Mouse (Mus musculus): ENCODE data around the gene Kcnb1. TPM values are rescaled to one million over a fixed set of nuclear protein-coding genes. Genes with fewer than 3 reads are reported as not detected.

Kcnb1 gene
- polyA plus RNA-seq, 1 experiment: not detected

GRCm38 (mm10) chr2:167181096-167181495 is 8.9 kb downstream of the Kcnb1 start:
- H3K27me3 ChIP-seq (ENCODE audit: control insufficient read depth): peaks cover 10% of the 10 kb centered on the region

GRCm38 (mm10) chr2:167179301-167179700 is 10.7 kb downstream of the Kcnb1 start:
- Histone ChIP-seq H3K9me3 (ENCODE audit: control insufficient read depth, low read length) (no peaks in the 10 kb centered on the region; the same call in 1 of the 2 replicates), H3K4me3 (replicated peaks) (no peak overlapping the region), H3K4me1 (ENCODE audit: control insufficient read depth) (no peaks in the 10 kb centered on the region), H3K36me3 (ENCODE audit: control insufficient read depth) (no peaks in the 10 kb centered on the region), H3K27me3 (ENCODE audit: control insufficient read depth) (no peaks in the 10 kb centered on the region)
- TF ChIP-seq TAL1 (IDR thresholded peaks at IDR 0.05; ENCODE audit: low read length) (no peak), GATA1 (IDR thresholded peaks at IDR 0.05; ENCODE audit: low read length) (no peak)

More at GRCm38 (mm10) chr2:167181096-167181495, 8.9 kb downstream of the Kcnb1 start:
- Histone ChIP-seq H3K4me3 (replicated peaks) (no peak overlapping the region), H3K4me1 (ENCODE audit: control insufficient read depth) (no peaks in the 10 kb centered on the region), H3K36me3 (ENCODE audit: control insufficient read depth) (no peaks in the 10 kb centered on the region), H3K9me3 (ENCODE audit: control insufficient read depth, low read length) (no peaks in the 10 kb centered on the region; the same call in 1 of the 2 replicates)
- no peak for TF ChIP-seq GATA1 (IDR thresholded peaks at IDR 0.05; ENCODE audit: low read length)

GRCm38 (mm10) chr2:167177231-167177641 is 12.7 kb downstream of the Kcnb1 start:
- Histone ChIP-seq H3K27me3 (ENCODE audit: control insufficient read depth) (no peaks in the 10 kb centered on the region), H3K4me1 (ENCODE audit: control insufficient read depth) (no peaks in the 10 kb centered on the region), H3K9me3 (ENCODE audit: control insufficient read depth, low read length) (no peaks in the 10 kb centered on the region), H3K4me3 (replicated peaks) (no peak overlapping the region), H3K36me3 (ENCODE audit: control insufficient read depth) (no peaks in the 10 kb centered on the region)
- TF ChIP-seq GATA1 (IDR thresholded peaks at IDR 0.05; ENCODE audit: low read length): no peak

- Histone ChIP-seq H3K27me3 (ENCODE audit: control insufficient read depth) (no peaks in the 10 kb centered on the region), H3K4me3 (replicated peaks) (no peak overlapping the region), H3K36me3 (ENCODE audit: control insufficient read depth) (no peaks in the 10 kb centered on the region), H3K9me3 (ENCODE audit: control insufficient read depth, low read length) (no peaks in the 10 kb centered on the region), H3K4me1 (ENCODE audit: control insufficient read depth) (no peaks in the 10 kb centered on the region)
- TF ChIP-seq TAL1 (IDR thresholded peaks at IDR 0.05; ENCODE audit: low read length): no peak
- no peak for TF ChIP-seq GATA1 (IDR thresholded peaks at IDR 0.05; ENCODE audit: low read length)
These were observed 14.7 kb downstream of the Kcnb1 start for GRCm38 (mm10) chr2:167175284-167175683.

- no peaks in the 10 kb centered on the region for H3K4me1 ChIP-seq (ENCODE audit: control insufficient read depth)
- no peaks in the 10 kb centered on the region for H3K27me3 ChIP-seq (ENCODE audit: control insufficient read depth)
- TF ChIP-seq GATA1 (IDR thresholded peaks at IDR 0.05; ENCODE audit: low read length): no peak
- no peak for TF ChIP-seq TAL1 (IDR thresholded peaks at IDR 0.05; ENCODE audit: low read length)
- H3K36me3 ChIP-seq (ENCODE audit: control insufficient read depth): no peaks in the 10 kb centered on the region
- no peak overlapping the region for H3K4me3 ChIP-seq (replicated peaks)
- H3K9me3 ChIP-seq (ENCODE audit: control insufficient read depth, low read length): no peaks in the 10 kb centered on the region
These were observed 16.7 kb downstream of the Kcnb1 start for GRCm38 (mm10) chr2:167173051-167173875.

- no peak overlapping the region for H3K4me3 ChIP-seq (replicated peaks)
- no peak for TF ChIP-seq GATA1 (IDR thresholded peaks at IDR 0.05; ENCODE audit: low read length)
- TF ChIP-seq TAL1 (IDR thresholded peaks at IDR 0.05; ENCODE audit: low read length): no peak
- H3K27me3 ChIP-seq (ENCODE audit: control insufficient read depth): no peaks in the 10 kb centered on the region
- H3K4me1 ChIP-seq (ENCODE audit: control insufficient read depth): no peaks in the 10 kb centered on the region
- H3K36me3 ChIP-seq (ENCODE audit: control insufficient read depth): no peaks in the 10 kb centered on the region
- H3K9me3 ChIP-seq (ENCODE audit: control insufficient read depth, low read length): no peaks in the 10 kb centered on the region
These were observed 22.3 kb downstream of the Kcnb1 start for GRCm38 (mm10) chr2:167167515-167168212.

- H3K27me3 ChIP-seq (ENCODE audit: control insufficient read depth): no peaks in the 10 kb centered on the region
- no peaks in the 10 kb centered on the region for H3K9me3 ChIP-seq (ENCODE audit: control insufficient read depth, low read length)
- H3K4me1 ChIP-seq (ENCODE audit: control insufficient read depth): no peaks in the 10 kb centered on the region
- TF ChIP-seq TAL1 (IDR thresholded peaks at IDR 0.05; ENCODE audit: low read length) (no peak), GATA1 (IDR thresholded peaks at IDR 0.05; ENCODE audit: low read length) (no peak)
- H3K4me3 ChIP-seq (replicated peaks): no peak overlapping the region
- H3K36me3 ChIP-seq (ENCODE audit: control insufficient read depth): no peaks in the 10 kb centered on the region
These were observed 26.4 kb downstream of the Kcnb1 start for GRCm38 (mm10) chr2:167163600-167163999.

- H3K9me3 ChIP-seq (ENCODE audit: control insufficient read depth, low read length): no peaks in the 10 kb centered on the region
- no peaks in the 10 kb centered on the region for H3K27me3 ChIP-seq (ENCODE audit: control insufficient read depth)
- TF ChIP-seq GATA1 (IDR thresholded peaks at IDR 0.05; ENCODE audit: low read length) (no peak), TAL1 (IDR thresholded peaks at IDR 0.05; ENCODE audit: low read length) (no peak)
- H3K4me3 ChIP-seq (replicated peaks): no peak overlapping the region
- H3K36me3 ChIP-seq (ENCODE audit: control insufficient read depth): no peaks in the 10 kb centered on the region
- H3K4me1 ChIP-seq (ENCODE audit: control insufficient read depth): no peaks in the 10 kb centered on the region
These were observed 26.8 kb downstream of the Kcnb1 start for GRCm38 (mm10) chr2:167163134-167163533.

- Histone ChIP-seq H3K9me3 (ENCODE audit: control insufficient read depth, low read length) (no peaks in the 10 kb centered on the region), H3K4me3 (replicated peaks) (no peak overlapping the region), H3K4me1 (ENCODE audit: control insufficient read depth) (no peaks in the 10 kb centered on the region), H3K36me3 (ENCODE audit: control insufficient read depth) (no peaks in the 10 kb centered on the region), H3K27me3 (ENCODE audit: control insufficient read depth) (no peaks in the 10 kb centered on the region)
- no peak for TF ChIP-seq TAL1 (IDR thresholded peaks at IDR 0.05; ENCODE audit: low read length)
- no peak for TF ChIP-seq GATA1 (IDR thresholded peaks at IDR 0.05; ENCODE audit: low read length)
These were observed 27.4 kb downstream of the Kcnb1 start for GRCm38 (mm10) chr2:167162516-167163021.

Data from erythroblast, embryonic 14.5 days (primary cell).